In the genomic region with DNA sequence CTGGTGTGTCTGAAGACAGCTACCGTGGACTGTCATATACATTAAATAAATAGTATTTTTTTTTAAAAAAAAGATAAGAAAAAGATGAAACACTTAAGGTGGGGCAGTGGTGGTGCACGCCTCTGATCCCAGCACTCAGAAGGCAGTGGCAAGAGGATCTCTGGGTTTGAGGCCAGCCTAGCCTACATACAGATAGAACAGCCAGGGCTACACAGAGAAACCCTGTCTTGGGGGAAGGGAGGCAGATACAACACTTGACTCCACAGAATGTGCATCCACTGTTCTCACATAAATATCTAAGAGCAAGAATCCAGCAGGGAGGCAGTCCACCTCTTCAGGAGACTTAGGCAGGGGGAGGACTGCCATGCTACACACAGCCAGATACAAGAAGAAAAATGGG, we compare ENCODE assay signal across 9 mouse cellular contexts. TPM values are rescaled to one million over a fixed set of nuclear protein-coding genes. Genes with fewer than 3 reads are reported as not detected.
A peak's percentile ranks its signal among the peaks of the same experiment; 100 is the strongest.
DNase-seq lines count a peak whose midpoint lies in the region; ATAC-seq and TF ChIP-seq lines count a peak whose summit lies in the region.
"Had no signal": no experiment of that assay in that cellular context is flagged by ENCODE, and none has a peak within 500 bp of the region (broad histone marks: within the 10 kb centered on the region; RNA-seq: fewer than 3 reads in every experiment).

No protein-coding gene starts in this region.

- peaks cover 6% of the 10 kb centered on the region; the same call in 1 of the 2 replicates for H3K36me3 ChIP-seq in limb, embryonic 10.5 days
- H3K36me3 ChIP-seq in neural tube, embryonic 14.5 days (ENCODE audit: control insufficient read depth, insufficient read depth, low read length) = no peaks in the 10 kb centered on the region

- H3K27me3 ChIP-seq in limb, embryonic 10.5 days (ENCODE audit: low read depth, poor library complexity, severe bottlenecking) = no peaks in the 10 kb centered on the region
- H3K27me3 ChIP-seq in neural tube, embryonic 14.5 days (ENCODE audit: control insufficient read depth, insufficient read depth, low read length) = no peaks in the 10 kb centered on the region
- H3K27me3 ChIP-seq: Patski had no signal

- H3K9me3 ChIP-seq in limb, embryonic 10.5 days (replicated peaks) = no peaks in the 10 kb centered on the region
- no peaks in the 10 kb centered on the region for H3K9me3 ChIP-seq in neural tube, embryonic 14.5 days (ENCODE audit: control insufficient read depth, low read length)

- H3K27ac ChIP-seq in layer of hippocampus, adult 2 months = peak overlapping the region; percentile 98
- H3K27ac ChIP-seq in limb, embryonic 10.5 days = no peak overlapping the region
- H3K27ac ChIP-seq in neural tube, embryonic 14.5 days (ENCODE audit: low read depth, low read length) = no peak overlapping the region

- no peak; the same call in 1 of the 2 replicates for TF ChIP-seq CTCF in layer of hippocampus, adult 2 months (conservative IDR thresholded peaks at IDR 0.05)

- ATAC-seq in erythroblast, adult 5-6 weeks (replicated peaks; ENCODE audit: low FRiP score, poor library complexity, severe bottlenecking) = peak; percentile 38
- ATAC-seq in neural tube, embryonic 14.5 days (ENCODE audit: low read depth) = no peak
- ATAC-seq: Patski had no signal

- peak overlapping the region; percentile 96 for H3K4me3 ChIP-seq in layer of hippocampus, adult 2 months
- peak overlapping the region; percentile 93 for H3K4me3 ChIP-seq in limb, embryonic 10.5 days
- H3K4me3 ChIP-seq in neural tube, embryonic 14.5 days (ENCODE audit: low read depth, low read length) = peak overlapping the region; percentile 89; the same call in 1 of the 2 replicates

- H3K4me2 ChIP-seq in neural tube, embryonic 14.5 days (ENCODE audit: low read depth, low read length) = peak overlapping the region; percentile 93; the same call in 1 of the 2 replicates

- no peak for DNase-seq in layer of hippocampus, adult 2 months (ENCODE audit: low spot score in 2 of 2)
- no peak for DNase-seq in layer of hippocampus, adult 9-11 months
- DNase-seq in limb, embryonic 10.5 days (ENCODE audit: low spot score) = no peak
- DNase-seq in layer of hippocampus, postnatal 36 days = no peak
- DNase-seq in embryo, embryonic 11 days = no peak
- no peak for DNase-seq in adipocyte (ENCODE audit: low spot score)

- H3K9ac ChIP-seq in neural tube, embryonic 14.5 days (replicated peaks; ENCODE audit: low read depth, low read length) = no peak overlapping the region

- peaks cover 34% of the 10 kb centered on the region for H3K4me1 ChIP-seq in limb, embryonic 10.5 days
- H3K4me1 ChIP-seq in neural tube, embryonic 14.5 days (ENCODE audit: control insufficient read depth, insufficient read depth, low read length) = peaks cover 22% of the 10 kb centered on the region

- 91% methylated on average over 2 of the region's 2 CpGs for WGBS in limb, embryonic 10.5 days
- 94% methylated on average over 2 of the region's 2 CpGs for WGBS in neural tube, embryonic 14.5 days

RNA-seq across cellular contexts. Expression of gene Arhgef12, which starts 4.1 kb away (rescaled TPM):
- total RNA-seq in layer of hippocampus, adult 2 months (2021) = 100 to 1,000 TPM; 146 to 162 TPM
- 165 and 220 TPM in 2 replicates for total RNA-seq in erythroblast, adult 5-6 weeks (2015; ENCODE audit: low replicate concordance)
- 344 and 355 TPM in 2 replicates for total RNA-seq in erythroblast, adult 5-6 weeks (2017; ENCODE audit: low replicate concordance)
- 9.0 and 9.3 TPM in 2 replicates for polyA plus RNA-seq in limb, embryonic 10.5 days (2016; fragmentation: Nextera tagmentation; extraction: Ambion mirVana)
- polyA plus RNA-seq in neural tube, embryonic 14.5 days (2014; fragmentation: Nextera tagmentation; extraction: Ambion mirVana) = 32.4 and 51.4 TPM in 2 replicates
- total RNA-seq in layer of hippocampus, postnatal 36 days (2021) = 100 to 1,000 TPM; 147 to 158 TPM

RNA-seq across cellular contexts. Expression of gene Tmem136, which starts 13.4 kb away (rescaled TPM):
- 10 to 100 TPM; 23.5 to 25.5 TPM for total RNA-seq in layer of hippocampus, adult 2 months (2021)
- total RNA-seq in erythroblast, adult 5-6 weeks (2015; ENCODE audit: low replicate concordance) = 0.38 and 5.6 TPM in 2 replicates
- total RNA-seq in erythroblast, adult 5-6 weeks (2017; ENCODE audit: low replicate concordance) = 1.9 and 3.1 TPM in 2 replicates
- 8.9 and 9.9 TPM in 2 replicates for polyA plus RNA-seq in limb, embryonic 10.5 days (2016; fragmentation: Nextera tagmentation; extraction: Ambion mirVana)
- 11.8 and 14.6 TPM in 2 replicates for polyA plus RNA-seq in neural tube, embryonic 14.5 days (2014; fragmentation: Nextera tagmentation; extraction: Ambion mirVana)
- 10 to 100 TPM; 18.2 to 19.0 TPM for total RNA-seq in layer of hippocampus, postnatal 36 days (2021)
